Mouse (Mus musculus): Measurements from ENCODE around the gene Adgre5. TPM values are rescaled to one million over a fixed set of nuclear protein-coding genes. Genes with fewer than 3 reads are reported as not detected.
A peak's percentile ranks its signal among the peaks of the same experiment; 100 is the strongest.

Gene Adgre5
- total RNA-seq (2014; fragmentation: Nextera tagmentation), result 44.3 and 63.7 TPM in 2 replicates
- 46.9 and 64.8 TPM in 2 replicates for total RNA-seq (2017)

DNA sequence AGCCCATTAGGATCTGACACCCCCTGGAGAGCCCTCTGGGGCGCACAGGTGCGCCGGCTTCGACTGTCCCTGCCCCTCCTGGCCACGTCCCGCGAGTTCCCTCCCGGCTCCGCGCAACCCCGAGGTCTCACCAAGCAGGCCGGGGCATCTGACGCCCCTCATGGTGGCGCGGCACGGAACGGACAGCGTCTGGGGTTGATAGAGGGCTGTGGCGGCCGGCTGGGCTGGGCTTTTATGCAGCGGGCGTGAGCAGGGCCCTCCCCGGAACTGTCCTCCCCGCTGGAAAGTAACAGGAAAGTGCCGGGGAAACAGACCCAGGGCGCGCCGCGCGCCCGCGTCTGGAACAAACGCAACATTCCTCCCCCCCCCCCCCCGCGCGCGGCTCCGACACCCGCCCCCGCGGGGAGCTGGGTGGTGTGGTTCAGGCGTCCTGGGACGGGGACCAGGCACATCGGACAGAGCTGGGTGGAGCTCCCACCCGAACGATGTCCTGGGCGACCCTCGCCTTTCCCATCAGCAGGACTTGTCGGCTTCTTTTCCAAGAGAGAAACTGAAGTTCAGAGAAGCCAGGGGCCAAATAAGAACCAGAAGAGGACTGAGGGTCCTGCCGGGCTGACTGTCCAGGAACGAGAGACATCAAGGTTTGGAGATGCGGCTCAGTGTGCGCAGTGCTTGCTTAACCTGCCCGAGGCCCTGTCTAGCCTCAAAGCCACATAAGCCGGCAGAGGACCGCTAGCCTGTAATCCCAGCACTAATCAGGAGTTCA is at the start of gene Adgre5:
Gene Adgre5, minus strand, starts transcription at position 351 of the 766 bp plus-strand sequence.
- ATAC-seq (replicated peaks; ENCODE audit: low FRiP score, low TSS enrichment, poor library complexity, severe bottlenecking), result peak; percentile 41

DNA sequence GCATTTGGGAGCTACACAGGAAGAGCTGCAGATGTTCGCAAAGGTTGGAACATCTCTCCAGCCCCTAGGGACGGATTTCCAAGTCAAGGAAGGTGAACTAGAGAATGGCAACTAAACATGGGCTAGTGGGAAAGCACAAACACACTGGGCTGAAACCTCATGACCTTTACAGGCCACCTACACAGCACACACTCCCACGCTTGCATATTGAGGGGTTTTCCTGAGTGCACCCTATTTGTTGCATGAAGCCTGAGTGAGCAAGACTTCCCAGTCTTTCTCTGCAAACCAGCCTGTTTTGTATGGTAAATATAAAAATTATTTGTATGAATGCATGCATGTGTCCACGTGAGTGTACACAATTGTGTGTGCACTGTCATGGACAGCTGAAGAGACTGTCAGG is 48.7 kb upstream of the Adgre5 start:
- no peak for ATAC-seq (replicated peaks; ENCODE audit: low FRiP score, low TSS enrichment, poor library complexity, severe bottlenecking)

DNA sequence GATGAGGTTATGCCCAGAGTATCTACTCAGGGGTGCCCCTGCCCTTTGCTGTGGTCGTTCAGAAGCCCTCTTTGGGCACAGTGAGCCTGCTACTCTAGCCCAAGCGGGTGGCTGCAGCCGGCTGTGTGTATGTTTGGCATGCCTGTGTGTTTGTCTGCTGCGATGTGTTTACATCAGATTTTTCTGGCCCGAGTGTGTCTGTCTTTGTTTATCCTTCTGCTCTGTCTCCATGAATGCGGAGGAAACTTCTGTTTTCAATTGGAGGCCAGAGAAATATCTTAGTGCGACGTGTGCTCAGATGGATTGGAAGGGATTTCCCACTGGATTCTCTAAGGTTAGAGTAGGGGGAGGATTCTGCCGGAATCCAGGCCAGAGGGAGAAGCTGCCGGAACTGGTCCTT is 43.9 kb upstream of the Adgre5 start:
- ATAC-seq (replicated peaks; ENCODE audit: low FRiP score, low TSS enrichment, poor library complexity, severe bottlenecking), result no peak

DNA sequence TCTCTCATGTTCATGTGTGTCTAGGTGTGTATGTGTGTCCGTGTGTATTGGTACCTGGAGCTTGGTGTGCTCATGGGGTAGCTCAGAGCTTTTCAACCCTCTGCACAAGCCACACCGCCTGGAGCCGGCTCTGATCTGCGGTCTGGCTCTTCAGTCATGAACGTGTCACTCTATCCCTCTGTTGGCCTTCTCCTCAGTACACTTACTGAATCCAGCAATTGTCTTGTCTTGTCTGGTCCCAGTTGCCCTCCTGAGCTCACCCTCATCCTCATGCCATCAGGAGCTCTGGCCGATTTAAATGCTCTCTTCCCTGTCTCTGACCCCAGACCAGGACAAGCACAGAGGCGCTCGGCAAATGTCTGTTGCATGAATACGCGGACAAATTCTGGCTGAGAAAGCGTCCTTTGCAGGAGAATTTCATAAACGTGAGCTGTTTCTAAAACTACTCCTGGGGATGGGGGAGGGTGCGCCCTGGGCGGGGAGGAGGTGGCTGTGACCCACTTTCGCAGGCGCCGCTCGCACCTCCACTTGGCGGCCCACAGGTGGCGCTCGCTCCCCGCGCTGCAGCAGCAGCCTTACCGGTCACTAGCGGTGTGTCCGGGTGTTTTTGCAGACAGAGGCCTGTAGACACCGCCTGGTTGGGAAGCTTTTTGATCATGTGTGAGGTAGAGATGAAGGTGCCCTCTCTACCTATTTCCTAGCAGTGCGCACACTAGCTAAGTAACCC is 41.9 kb upstream of the Adgre5 start:
- ATAC-seq (replicated peaks; ENCODE audit: low FRiP score, low TSS enrichment, poor library complexity, severe bottlenecking), result peak; percentile 85

DNA sequence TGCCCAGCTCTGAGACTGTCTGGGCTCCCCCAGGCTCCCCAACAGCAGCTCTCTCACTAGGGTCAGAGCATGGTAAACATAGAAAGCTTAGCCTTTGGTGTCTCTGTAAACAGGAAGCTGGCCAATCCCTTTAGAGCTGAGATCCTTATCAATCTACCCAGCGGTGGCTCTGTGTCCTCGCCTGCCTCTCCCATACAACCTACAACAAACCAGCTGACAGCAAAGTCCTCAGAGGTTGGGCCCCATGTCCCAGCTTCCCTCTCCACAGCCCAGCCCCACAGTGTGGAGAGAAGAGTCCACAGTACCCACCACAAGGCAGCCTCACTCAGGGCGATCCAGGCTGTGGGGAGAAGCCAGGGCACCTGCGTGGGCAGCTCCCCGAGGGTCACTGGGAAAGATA is 38.5 kb upstream of the Adgre5 start:
- ATAC-seq (replicated peaks; ENCODE audit: low FRiP score, low TSS enrichment, poor library complexity, severe bottlenecking), result peak; percentile 42

DNA sequence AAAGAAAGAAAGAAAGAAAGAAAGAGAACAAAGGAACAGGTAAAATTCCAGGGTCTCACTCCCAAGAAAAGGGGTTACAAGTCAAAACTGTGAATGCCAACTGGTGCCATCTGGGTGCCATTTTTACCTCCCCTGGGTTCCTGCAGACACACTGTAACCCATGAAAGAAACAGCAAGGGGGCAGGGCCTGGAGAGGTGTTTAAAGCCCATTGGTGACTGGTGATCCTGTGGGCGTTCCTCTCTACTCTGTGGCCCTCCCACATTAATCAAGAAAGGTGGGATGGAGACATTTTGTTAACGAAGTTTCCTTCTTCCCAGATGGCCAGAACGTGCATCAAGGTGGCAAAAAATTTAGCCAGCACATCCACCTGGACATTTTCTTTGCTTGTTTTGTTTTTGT is 36.9 kb upstream of the Adgre5 start:
- ATAC-seq (replicated peaks; ENCODE audit: low FRiP score, low TSS enrichment, poor library complexity, severe bottlenecking), result no peak

DNA sequence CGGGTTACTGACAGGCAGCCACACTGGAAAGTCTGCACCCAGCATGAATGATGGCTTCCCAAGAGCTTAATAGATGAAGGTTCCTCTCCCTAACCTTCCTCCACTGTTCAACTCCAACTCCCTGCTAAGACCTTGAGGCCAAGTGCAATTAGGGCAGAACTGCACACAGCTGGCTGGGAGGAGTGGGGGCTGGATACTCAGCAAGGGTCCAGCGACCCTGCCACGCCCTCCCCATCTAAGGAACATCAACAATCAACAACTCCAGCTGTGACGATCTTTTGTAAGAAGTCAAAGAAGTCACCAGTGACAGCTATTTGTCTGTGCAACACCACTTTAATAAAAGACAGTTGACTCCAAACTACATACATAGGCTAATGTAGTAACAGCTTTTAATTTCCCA is 35.5 kb upstream of the Adgre5 start:
- no peak for ATAC-seq (replicated peaks; ENCODE audit: low FRiP score, low TSS enrichment, poor library complexity, severe bottlenecking)

DNA sequence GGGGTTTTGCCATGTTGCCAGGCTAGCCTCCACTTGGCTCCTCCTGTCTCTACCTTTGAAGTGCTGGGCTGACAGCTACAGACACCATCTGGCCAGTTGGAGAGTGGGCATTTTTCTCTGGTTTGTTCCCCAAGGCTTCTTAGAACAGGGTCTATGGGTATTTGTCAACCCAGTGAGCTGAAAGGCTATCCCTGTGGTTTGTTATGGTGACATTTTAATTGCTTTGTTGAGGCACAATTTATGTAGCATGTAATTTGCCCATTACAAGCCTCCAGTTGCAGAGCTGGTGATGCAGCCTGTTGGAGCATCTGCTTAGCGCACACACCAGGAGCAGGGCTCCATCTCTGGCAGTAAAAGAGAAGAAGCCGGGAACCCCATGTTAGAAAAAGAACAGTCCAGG is 33.1 kb upstream of the Adgre5 start:
- no peak for ATAC-seq (replicated peaks; ENCODE audit: low FRiP score, low TSS enrichment, poor library complexity, severe bottlenecking)

DNA sequence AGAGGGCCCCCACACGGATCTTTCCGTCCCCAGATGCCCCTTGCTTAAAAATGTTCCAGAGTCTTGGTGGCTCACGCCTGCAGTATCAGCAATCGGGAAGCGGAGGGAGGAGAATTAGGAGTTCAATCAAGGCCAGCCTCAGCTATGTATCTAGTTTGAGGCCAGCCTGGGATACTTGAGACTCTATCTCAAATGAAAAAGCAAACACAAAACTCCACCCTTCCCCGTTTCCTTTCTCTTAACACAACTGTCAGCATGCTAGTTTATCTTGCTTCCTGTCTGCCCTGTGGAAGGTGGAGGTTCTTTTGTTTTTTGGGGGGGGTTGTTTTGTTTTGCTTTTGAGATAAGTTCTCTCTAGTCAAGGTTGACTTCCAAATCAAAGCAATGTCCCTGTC is 32.3 kb upstream of the Adgre5 start:
- ATAC-seq (replicated peaks; ENCODE audit: low FRiP score, low TSS enrichment, poor library complexity, severe bottlenecking), result no peak; the same call in 1 of the 2 replicates

DNA sequence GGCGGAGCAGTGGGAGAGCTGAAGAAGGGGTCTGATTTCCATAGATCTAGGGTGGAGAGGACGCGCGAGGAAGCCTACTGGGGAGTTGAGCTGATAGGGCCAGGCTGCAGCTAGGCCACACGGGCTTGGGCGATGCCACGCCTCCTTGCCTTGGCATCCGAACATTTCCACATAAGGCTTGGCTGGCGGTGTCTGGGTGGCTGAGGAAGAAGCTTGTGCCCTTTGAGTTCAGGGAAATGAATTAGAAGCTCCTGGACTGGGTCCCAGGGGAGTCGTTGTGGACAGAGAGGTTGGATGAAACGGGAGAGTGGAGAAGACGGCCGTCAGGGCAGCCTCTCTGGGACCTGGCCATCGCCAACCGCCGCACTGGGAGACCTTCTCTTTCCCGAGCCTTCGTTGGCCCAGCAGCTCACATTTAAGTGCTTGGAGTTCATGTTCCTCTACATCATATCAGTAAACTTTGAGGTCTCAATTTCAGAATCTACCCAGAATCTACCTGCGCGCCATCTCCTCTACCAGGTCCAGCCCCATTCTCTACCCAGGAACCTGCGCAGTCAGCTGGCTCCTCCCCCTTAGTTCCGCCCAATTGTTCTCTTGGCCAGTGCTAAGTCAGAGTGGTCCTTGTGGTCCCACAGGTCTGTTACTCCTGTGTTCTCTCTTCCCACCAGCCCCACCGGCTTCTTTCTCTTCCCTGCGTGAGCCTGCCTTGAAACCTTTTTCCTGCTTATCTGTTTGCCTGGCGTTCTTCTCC is 31.8 kb upstream of the Adgre5 start:
- ATAC-seq (replicated peaks; ENCODE audit: low FRiP score, low TSS enrichment, poor library complexity, severe bottlenecking), result peak; percentile 64

DNA sequence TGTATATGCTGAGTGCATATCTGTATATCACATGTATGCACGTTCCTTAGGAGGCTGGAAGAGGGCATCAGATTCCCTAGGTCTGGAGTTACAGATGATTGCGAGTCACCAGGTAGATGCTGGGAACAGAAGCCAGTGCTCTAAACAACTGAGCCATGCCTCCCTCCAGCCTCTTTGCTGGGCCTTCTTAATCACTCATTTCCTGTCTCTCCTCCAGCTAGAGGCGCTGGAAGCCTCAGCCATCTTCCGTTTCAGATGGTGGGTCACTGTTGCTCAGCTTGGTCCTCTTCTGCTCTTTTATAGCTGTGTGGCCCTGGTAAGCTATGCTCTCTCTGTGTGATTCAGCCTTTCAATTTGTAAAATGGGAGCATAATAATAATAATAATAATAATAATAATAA is 30.7 kb upstream of the Adgre5 start:
- no peak for ATAC-seq (replicated peaks; ENCODE audit: low FRiP score, low TSS enrichment, poor library complexity, severe bottlenecking)

DNA sequence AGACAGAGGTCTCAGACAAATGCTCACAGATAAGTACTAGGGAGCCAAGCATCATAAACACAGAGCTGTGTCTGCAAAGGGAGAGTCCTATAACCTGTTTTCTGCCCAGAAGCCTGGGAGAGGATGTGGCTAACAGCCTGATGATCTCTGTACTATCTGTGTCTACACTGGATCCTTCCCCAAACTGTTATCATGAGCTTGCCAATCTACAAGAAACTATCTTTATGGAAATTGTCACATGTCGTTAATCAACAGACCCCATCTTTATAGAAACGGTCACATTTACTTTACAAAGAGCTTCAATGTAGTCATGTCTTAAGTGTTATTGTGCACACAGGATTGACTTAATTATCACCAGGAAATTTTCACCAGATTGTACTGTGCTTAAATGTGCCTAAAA is 29.5 kb upstream of the Adgre5 start:
- ATAC-seq (replicated peaks; ENCODE audit: low FRiP score, low TSS enrichment, poor library complexity, severe bottlenecking), result no peak

DNA sequence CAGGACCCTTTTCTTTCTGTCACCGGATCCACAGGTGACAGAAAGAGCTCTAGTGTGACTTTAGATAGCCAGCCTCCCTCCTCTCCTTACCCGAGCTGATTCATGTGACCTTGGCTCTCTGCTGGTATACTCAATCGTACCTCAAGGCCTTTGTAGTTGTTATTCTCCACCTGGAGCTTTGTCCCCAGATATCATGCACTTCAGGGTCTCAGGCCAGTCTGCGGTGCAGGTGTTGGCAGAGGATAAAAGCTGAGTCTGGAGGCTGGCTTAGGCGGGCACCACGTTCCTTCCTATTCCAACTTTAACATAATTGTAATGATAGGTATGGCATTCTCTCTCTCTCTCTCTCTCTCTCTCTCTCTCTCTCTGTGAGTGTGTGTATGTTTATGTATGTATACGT is 28.6 kb upstream of the Adgre5 start:
- ATAC-seq (replicated peaks; ENCODE audit: low FRiP score, low TSS enrichment, poor library complexity, severe bottlenecking), result no peak

DNA sequence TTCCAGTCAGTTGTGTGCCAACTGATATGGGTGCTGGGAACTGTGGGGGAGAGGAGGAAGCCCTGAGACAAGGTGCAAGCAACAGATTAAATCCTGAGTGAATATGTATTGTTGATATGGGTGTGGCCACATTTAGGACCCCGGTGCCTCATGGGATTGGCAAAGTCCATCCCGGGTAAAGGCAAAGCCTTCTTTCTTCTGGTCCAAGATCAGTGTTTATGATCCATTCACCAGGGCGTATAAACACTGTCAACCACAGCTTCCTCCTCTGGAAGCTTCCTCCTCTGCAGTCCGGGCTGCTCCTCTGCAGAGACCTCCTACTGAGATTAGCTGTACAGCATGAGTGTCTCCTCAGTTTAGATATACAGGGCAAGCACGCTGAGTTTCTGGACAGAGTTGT is 27.4 kb upstream of the Adgre5 start:
- peak; percentile 74 for ATAC-seq (replicated peaks; ENCODE audit: low FRiP score, low TSS enrichment, poor library complexity, severe bottlenecking)

DNA sequence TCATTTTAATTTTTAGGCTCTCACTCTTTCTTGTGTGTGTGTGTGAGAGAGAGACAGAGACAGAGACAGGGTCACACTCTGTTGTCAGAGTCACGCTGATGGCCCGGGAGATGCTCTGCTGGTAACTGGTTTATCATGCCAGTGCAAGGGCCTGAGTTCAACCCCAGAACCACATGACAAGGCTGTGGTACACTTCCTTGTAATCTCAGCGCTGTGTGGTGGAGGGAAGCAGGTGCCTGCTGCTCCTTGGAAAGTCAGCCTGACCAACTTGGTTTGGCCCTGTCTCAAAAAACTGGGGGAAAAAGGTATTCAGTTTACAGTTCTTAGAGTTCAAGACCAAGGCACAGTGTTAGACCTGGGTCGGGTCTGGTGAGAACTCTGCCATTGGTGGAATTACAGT is 26.3 kb upstream of the Adgre5 start:
- ATAC-seq (replicated peaks; ENCODE audit: low FRiP score, low TSS enrichment, poor library complexity, severe bottlenecking), result peak; percentile 45

DNA sequence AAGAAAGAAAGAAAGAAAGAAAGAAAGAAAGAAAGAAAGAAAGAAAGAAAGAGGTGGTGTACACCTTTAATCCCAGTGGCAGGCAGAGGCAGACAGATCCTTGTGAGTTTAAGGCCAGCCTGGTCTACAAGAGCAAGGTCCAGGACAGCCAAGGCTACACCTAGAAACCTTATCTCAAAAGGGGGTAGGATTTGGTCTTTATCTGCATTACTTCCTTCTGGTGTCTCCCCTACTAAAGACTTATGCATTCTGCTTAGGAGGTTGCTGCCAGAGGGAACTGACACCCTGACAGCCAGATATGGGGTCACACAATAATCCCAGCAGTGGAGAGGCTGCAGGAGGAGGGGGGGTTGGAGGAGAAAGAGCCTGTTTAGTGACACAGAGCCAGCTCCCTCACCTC is 24.5 kb upstream of the Adgre5 start:
- ATAC-seq (replicated peaks; ENCODE audit: low FRiP score, low TSS enrichment, poor library complexity, severe bottlenecking), result no peak

DNA sequence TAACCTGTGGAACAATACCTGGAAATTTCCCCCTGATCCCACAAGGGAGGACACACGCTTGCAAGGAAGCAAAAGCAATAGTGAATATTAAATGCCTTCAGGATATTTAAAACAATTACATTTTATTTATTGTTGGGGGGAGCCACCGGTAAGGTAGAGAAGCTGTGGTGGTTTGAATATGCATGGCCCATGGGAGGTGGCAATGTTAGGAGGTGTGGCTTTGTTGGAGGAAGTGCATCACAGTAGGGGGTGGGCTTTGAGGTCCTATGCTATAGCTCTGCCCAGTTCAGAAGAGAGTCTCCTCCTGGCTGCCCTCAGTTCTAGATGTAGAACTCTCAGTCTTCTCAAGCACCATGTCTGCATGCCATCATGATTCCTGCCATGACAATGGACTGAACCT is 23.6 kb upstream of the Adgre5 start:
- no peak for ATAC-seq (replicated peaks; ENCODE audit: low FRiP score, low TSS enrichment, poor library complexity, severe bottlenecking)

DNA sequence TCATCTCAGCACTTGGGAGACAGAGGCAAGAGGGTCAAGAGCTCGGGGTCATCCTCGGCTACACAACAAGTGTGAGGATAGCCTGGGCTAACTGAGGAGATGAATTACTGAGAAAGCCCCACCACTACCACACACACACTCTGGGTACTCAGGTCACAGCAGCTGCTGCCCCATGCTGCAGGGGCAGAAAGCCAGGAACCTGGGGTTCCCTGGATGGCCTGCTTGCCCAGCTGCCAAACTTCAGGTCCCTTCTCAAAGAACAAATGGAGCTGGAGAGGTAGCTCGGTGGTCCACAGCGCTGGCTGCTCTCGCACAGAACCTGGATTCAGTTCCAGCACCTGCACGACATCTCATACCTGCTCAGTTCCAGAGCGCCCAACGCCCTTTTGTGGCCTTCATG is 23.0 kb upstream of the Adgre5 start:
- ATAC-seq (replicated peaks; ENCODE audit: low FRiP score, low TSS enrichment, poor library complexity, severe bottlenecking), result no peak

DNA sequence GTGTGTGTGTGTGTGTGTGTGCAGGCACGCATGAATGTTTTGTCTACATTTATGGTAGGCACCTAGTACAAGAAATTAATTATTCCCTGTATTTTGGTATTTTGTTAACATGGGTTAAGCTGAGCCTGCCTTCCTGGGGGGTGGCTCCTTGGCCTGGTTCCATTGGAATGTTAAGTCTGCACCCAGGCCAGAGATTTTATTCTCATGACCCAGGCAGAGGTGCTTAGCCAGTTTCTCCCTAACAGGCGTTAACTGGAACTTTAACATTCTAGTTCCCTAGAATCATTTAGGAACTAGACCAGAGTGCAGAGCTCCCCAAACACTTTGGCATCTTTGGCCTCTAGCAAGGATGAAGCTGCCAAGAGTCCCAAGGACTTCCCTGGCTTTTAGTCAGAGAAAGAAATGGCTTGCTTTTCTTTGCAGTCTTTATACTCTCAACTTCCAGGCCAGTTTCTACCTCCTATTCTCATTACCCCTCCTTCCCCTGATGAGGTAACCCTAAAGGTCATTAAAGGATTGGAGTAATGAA is 18.2 kb upstream of the Adgre5 start:
- ATAC-seq (replicated peaks; ENCODE audit: low FRiP score, low TSS enrichment, poor library complexity, severe bottlenecking), result no peak

DNA sequence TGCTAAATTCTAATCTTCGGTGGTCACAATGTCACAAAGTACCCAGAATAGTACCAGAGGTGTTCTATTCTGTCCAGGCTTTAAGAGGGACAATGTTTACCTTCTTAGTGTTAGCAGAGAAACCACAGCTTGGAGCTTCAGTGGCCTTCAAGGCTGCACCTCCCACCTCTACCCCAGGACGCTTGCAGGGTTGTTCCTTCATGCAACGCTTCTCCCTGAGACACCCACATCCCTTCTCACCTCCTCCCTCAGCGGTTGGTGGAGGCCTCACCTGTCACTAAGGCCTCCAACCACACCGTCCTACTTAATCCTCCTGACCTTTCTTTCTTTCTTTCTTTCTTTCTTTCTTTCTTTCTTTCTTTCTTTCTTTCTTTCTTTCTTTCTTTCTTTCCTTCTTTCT is 17.2 kb upstream of the Adgre5 start:
- no peak for ATAC-seq (replicated peaks; ENCODE audit: low FRiP score, low TSS enrichment, poor library complexity, severe bottlenecking)

Data from megakaryocyte-erythroid progenitor cell, adult 5-6 weeks (primary cell).